Mouse (Mus musculus) E14TG2a.4 (cell line): Measurements from ENCODE around the gene Cmss1.

Source experiments
- H3K27me3 ChIP-seq: 2 replicates; pipeline ENCODE4 v1.6.1; 2014; ENCODE audit warnings: low read length, control low read depth; ENCODE audit not compliant: insufficient read depth
- H3K36me3 ChIP-seq: 2 replicates; pipeline ENCODE4 v1.6.1; 2014; ENCODE audit warnings: low read length, control low read depth; ENCODE audit not compliant: insufficient read depth
- H3K4me1 ChIP-seq: replicated peaks from 2 replicates; pipeline ENCODE4 v1.6.1; 2014; ENCODE audit warnings: low read depth, low read length, control low read depth
- H3K4me3 ChIP-seq: replicated peaks from 2 replicates; pipeline ENCODE4 v1.5.1; 2014; ENCODE audit warnings: mild to moderate bottlenecking, low read length
- H3K9me3 ChIP-seq: 2 replicates; pipeline ENCODE4 v1.6.1; 2014; ENCODE audit warnings: low read length, control low read depth
- CTCF ChIP-seq: conservative IDR thresholded peaks from 2 replicates; pipeline ENCODE4 v1.5.1; 2014; ENCODE audit warnings: low read length
- NANOG ChIP-seq: IDR thresholded peaks from 2 replicates; pipeline ENCODE4 v1.6.1; 2014; ENCODE audit warnings: borderline replicate concordance, low read length, mixed read lengths
- POU5F1 ChIP-seq: IDR thresholded peaks from 2 replicates; pipeline ENCODE4 v1.6.1; 2014; ENCODE audit warnings: low read length, borderline replicate concordance

Cmss1 gene

GRCm38 (mm10) chr16:57554886-57555400 lies 51.7 kb downstream of the Cmss1 start:
- no peaks in the 10 kb centered on the region for H3K36me3 ChIP-seq
- peaks cover 3% of the 10 kb centered on the region for H3K27me3 ChIP-seq
- H3K9me3 ChIP-seq, result no peaks in the 10 kb centered on the region
- TF ChIP-seq NANOG (no peak), POU5F1 (no peak), CTCF (no peak)
- H3K4me1 ChIP-seq, result peaks cover 3% of the 10 kb centered on the region; the same call in 1 of the 2 replicates
- H3K4me3 ChIP-seq, result no peak overlapping the region

- Histone ChIP-seq H3K4me3 (no peak overlapping the region), H3K27me3 (peaks cover 6% of the 10 kb centered on the region)
- no peak for TF ChIP-seq NANOG
- TF ChIP-seq POU5F1, result no peak
- no peak for TF ChIP-seq CTCF
Observed at GRCm38 (mm10) chr16:57553235-57553634, 53.4 kb downstream of the Cmss1 start.

GRCm38 (mm10) chr16:57552709-57553108 lies 54.0 kb downstream of the Cmss1 start:
- Histone ChIP-seq H3K4me3 (no peak overlapping the region), H3K27me3 (peaks cover 6% of the 10 kb centered on the region), H3K4me1 (peaks cover 17% of the 10 kb centered on the region; the same call in 1 of the 2 replicates), H3K9me3 (no peaks in the 10 kb centered on the region), H3K36me3 (no peaks in the 10 kb centered on the region)
- TF ChIP-seq POU5F1 (no peak), CTCF (no peak), NANOG (no peak)

More at GRCm38 (mm10) chr16:57553235-57553634, 53.4 kb downstream of the Cmss1 start:
- Histone ChIP-seq H3K9me3 (no peaks in the 10 kb centered on the region), H3K4me1 (peaks cover 13% of the 10 kb centered on the region; the same call in 1 of the 2 replicates), H3K36me3 (no peaks in the 10 kb centered on the region)

- H3K36me3 ChIP-seq, result no peaks in the 10 kb centered on the region
- TF ChIP-seq NANOG (no peak), POU5F1 (no peak), CTCF (no peak)
- H3K4me3 ChIP-seq, result no peak overlapping the region
- H3K9me3 ChIP-seq, result no peaks in the 10 kb centered on the region
- H3K27me3 ChIP-seq, result peaks cover 6% of the 10 kb centered on the region
- peaks cover 24% of the 10 kb centered on the region for H3K4me1 ChIP-seq
Observed at GRCm38 (mm10) chr16:57551617-57552016, 55.0 kb downstream of the Cmss1 start.

- Histone ChIP-seq H3K27me3 (peaks cover 6% of the 10 kb centered on the region), H3K9me3 (no peaks in the 10 kb centered on the region), H3K36me3 (no peaks in the 10 kb centered on the region), H3K4me1 (peaks cover 29% of the 10 kb centered on the region), H3K4me3 (no peak overlapping the region)
- no peak for TF ChIP-seq NANOG
Observed at GRCm38 (mm10) chr16:57550817-57551216, 55.8 kb downstream of the Cmss1 start.

- H3K4me3 ChIP-seq, result no peak overlapping the region
- peaks cover 36% of the 10 kb centered on the region for H3K4me1 ChIP-seq
- TF ChIP-seq CTCF (no peak), NANOG (no peak), POU5F1 (no peak)
- H3K9me3 ChIP-seq, result no peaks in the 10 kb centered on the region
- H3K36me3 ChIP-seq, result no peaks in the 10 kb centered on the region
- H3K27me3 ChIP-seq, result peaks cover 6% of the 10 kb centered on the region
Observed at GRCm38 (mm10) chr16:57550088-57550487, 56.6 kb downstream of the Cmss1 start.

GRCm38 (mm10) chr16:57549061-57550037 lies 57.3 kb downstream of the Cmss1 start:
- Histone ChIP-seq H3K36me3 (no peaks in the 10 kb centered on the region), H3K4me1 (peaks cover 43% of the 10 kb centered on the region), H3K27me3 (peaks cover 6% of the 10 kb centered on the region), H3K4me3 (peak overlapping the region; percentile 79), H3K9me3 (no peaks in the 10 kb centered on the region)
- TF ChIP-seq POU5F1, result no peak
- no peak for TF ChIP-seq CTCF
- TF ChIP-seq NANOG, result no peak

GRCm38 (mm10) chr16:57548608-57549007 lies 58.1 kb downstream of the Cmss1 start:
- TF ChIP-seq POU5F1 (no peak), NANOG (no peak), CTCF (no peak)
- Histone ChIP-seq H3K36me3 (no peaks in the 10 kb centered on the region), H3K27me3 (peaks cover 6% of the 10 kb centered on the region), H3K4me3 (peak overlapping the region; percentile 79), H3K9me3 (peaks cover 3% of the 10 kb centered on the region), H3K4me1 (peaks cover 45% of the 10 kb centered on the region)
